8 mouse cellular contexts compared by ENCODE assay signal in genomic region chr17:24707801-24708425, GRCm38 (mm10). TPM values are rescaled to one million over a fixed set of nuclear protein-coding genes. Genes with fewer than 3 reads are reported as not detected.
A peak's percentile ranks its signal among the peaks of the same experiment; 100 is the strongest.
DNase-seq lines count a peak whose midpoint lies in the region; ATAC-seq lines count a peak whose summit lies in the region.

No protein-coding gene starts in this region.

- intact Hi-C loops in gastrocnemius, postnatal 14 days (cut with DNase I; ENCODE audit: low total_unique reads), result no loop called here

- H3K4me3 ChIP-seq in kidney, embryonic 14.5 days (ENCODE audit: low read length), result peak overlapping the region; percentile 68
- H3K4me3 ChIP-seq in hindbrain, embryonic 12.5 days, result peak overlapping the region; percentile 74
- H3K4me3 ChIP-seq in megakaryocyte, embryonic 14.5 days (replicated peaks), result peak overlapping the region; percentile 97

- no peaks in the 10 kb centered on the region for H3K9me3 ChIP-seq in kidney, embryonic 14.5 days (ENCODE audit: control insufficient read depth, low read length)
- H3K9me3 ChIP-seq in hindbrain, embryonic 12.5 days (replicated peaks), result no peaks in the 10 kb centered on the region
- no peaks in the 10 kb centered on the region for H3K9me3 ChIP-seq in megakaryocyte, embryonic 14.5 days

- H3K4me2 ChIP-seq in kidney, embryonic 14.5 days (replicated peaks; ENCODE audit: low read depth, low read length), result peak overlapping the region; percentile 75
- H3K4me2 ChIP-seq in hindbrain, embryonic 12.5 days (replicated peaks), result peak overlapping the region; percentile 81

- no peak for DNase-seq in kidney, postnatal 14 days
- DNase-seq in urinary bladder, postnatal 10 days (ENCODE audit: low spot score), result no peak
- DNase-seq in gastrocnemius, postnatal 14 days, result no peak
- DNase-seq in layer of hippocampus, adult 18-20 months (ENCODE audit: low spot score in 2 of 2), result no peak

- peaks cover 9% of the 10 kb centered on the region; the same call in 1 of the 2 replicates for H3K4me1 ChIP-seq in kidney, embryonic 14.5 days (ENCODE audit: control insufficient read depth, insufficient read depth, low read length)
- H3K4me1 ChIP-seq in hindbrain, embryonic 12.5 days, result peaks cover 19% of the 10 kb centered on the region
- peaks cover 26% of the 10 kb centered on the region for H3K4me1 ChIP-seq in megakaryocyte, embryonic 14.5 days

- WGBS in kidney, embryonic 14.5 days, result 5% methylated on average over 24 of the region's 24 CpGs
- 6% methylated on average over 24 of the region's 24 CpGs for WGBS in hindbrain, embryonic 12.5 days

- peaks cover 22% of the 10 kb centered on the region for H3K36me3 ChIP-seq in kidney, embryonic 14.5 days (ENCODE audit: control insufficient read depth, insufficient read depth, low read length)
- peaks cover 23% of the 10 kb centered on the region for H3K36me3 ChIP-seq in hindbrain, embryonic 12.5 days
- peaks cover 23% of the 10 kb centered on the region for H3K36me3 ChIP-seq in megakaryocyte, embryonic 14.5 days (replicated peaks; ENCODE audit: low read length)

- H3K27me3 ChIP-seq in kidney, embryonic 14.5 days (ENCODE audit: control insufficient read depth, insufficient read depth, low read length), result no peaks in the 10 kb centered on the region
- H3K27me3 ChIP-seq in hindbrain, embryonic 12.5 days, result no peaks in the 10 kb centered on the region
- H3K27me3 ChIP-seq in megakaryocyte, embryonic 14.5 days (replicated peaks), result no peaks in the 10 kb centered on the region

- peak overlapping the region; percentile 70 for H3K9ac ChIP-seq in kidney, embryonic 14.5 days (ENCODE audit: low read depth, low read length)
- H3K9ac ChIP-seq in hindbrain, embryonic 12.5 days, result peak overlapping the region; percentile 71

- 0 out of 2 replicates have a peak, but pooled peaks have one; percentile 36 for ATAC-seq in kidney, embryonic 14.5 days (ENCODE audit: low FRiP score, low TSS enrichment)
- peak; percentile 34 for ATAC-seq in activated CD4-positive, CD25-positive, alpha-beta regulatory T cell, adult 4 months
- ATAC-seq in hindbrain, embryonic 12.5 days (ENCODE audit: low FRiP score), result peak; percentile 72

- peak overlapping the region; percentile 0 for H3K27ac ChIP-seq in kidney, embryonic 14.5 days (ENCODE audit: low read depth, low read length)
- H3K27ac ChIP-seq in hindbrain, embryonic 12.5 days, result peak overlapping the region; percentile 73

RNA-seq across cellular contexts. Expression of gene Tbl3, which starts 0.5 kb away (rescaled TPM):
- polyA plus RNA-seq in kidney, embryonic 14.5 days (2014; fragmentation: Nextera tagmentation; extraction: Ambion mirVana), result 64.8 and 105 TPM in 2 replicates
- polyA plus RNA-seq in activated CD4-positive, CD25-positive, alpha-beta regulatory T cell, adult 4 months (2017; shearing (Covaris generic)), result 10 to 100 TPM; 23.6 to 46.2 TPM
- polyA plus RNA-seq in hindbrain, embryonic 12.5 days (2016; fragmentation: Nextera tagmentation; extraction: Ambion mirVana), result 76.9 and 79.7 TPM in 2 replicates
- polyA plus RNA-seq in megakaryocyte, embryonic 14.5 days (2012; ENCODE audit: insufficient read depth, low replicate concordance), result 16.6 and 17.1 TPM in 2 replicates
- total RNA-seq in gastrocnemius, postnatal 14 days (2021), result 10 to 100 TPM; 16.3 to 19.6 TPM
- 10 to 100 TPM; 31.7 to 32.5 TPM for total RNA-seq in layer of hippocampus, adult 18-20 months (2021)

RNA-seq across cellular contexts. Expression of gene Rnf151, which starts 9.9 kb away (rescaled TPM):
- 0.62 TPM in 1 of 2 replicates, not detected in the other for polyA plus RNA-seq in kidney, embryonic 14.5 days (2014; fragmentation: Nextera tagmentation; extraction: Ambion mirVana)
- polyA plus RNA-seq in activated CD4-positive, CD25-positive, alpha-beta regulatory T cell, adult 4 months (2017; shearing (Covaris generic)), result not detected
- 0.18 and 0.35 TPM in 2 replicates for polyA plus RNA-seq in hindbrain, embryonic 12.5 days (2016; fragmentation: Nextera tagmentation; extraction: Ambion mirVana)
- 0.74 TPM in 1 of 2 replicates, not detected in the other for polyA plus RNA-seq in megakaryocyte, embryonic 14.5 days (2012; ENCODE audit: insufficient read depth, low replicate concordance)
- not detected for total RNA-seq in gastrocnemius, postnatal 14 days (2021)
- under 1 TPM in 1 of 2 experiments, not detected in 1; 0.27 TPM for total RNA-seq in layer of hippocampus, adult 18-20 months (2021)

RNA-seq across cellular contexts. Expression of gene Rps2, which starts 10.0 kb away (rescaled TPM):
- polyA plus RNA-seq in kidney, embryonic 14.5 days (2014; fragmentation: Nextera tagmentation; extraction: Ambion mirVana), result 1,741 and 1,827 TPM in 2 replicates
- 1,000 to 10,000 TPM in 1 of 2 experiments, 100 to 1,000 TPM in 1; 537 to 1,178 TPM for polyA plus RNA-seq in activated CD4-positive, CD25-positive, alpha-beta regulatory T cell, adult 4 months (2017; shearing (Covaris generic))
- 795 and 841 TPM in 2 replicates for polyA plus RNA-seq in hindbrain, embryonic 12.5 days (2016; fragmentation: Nextera tagmentation; extraction: Ambion mirVana)
- polyA plus RNA-seq in megakaryocyte, embryonic 14.5 days (2012; ENCODE audit: insufficient read depth, low replicate concordance), result 653 and 1,069 TPM in 2 replicates
- 100 to 1,000 TPM; 643 to 719 TPM for total RNA-seq in gastrocnemius, postnatal 14 days (2021)
- 100 to 1,000 TPM; 318 to 320 TPM for total RNA-seq in layer of hippocampus, adult 18-20 months (2021)

RNA-seq across cellular contexts. Expression of gene Noxo1, which starts 11.9 kb away (rescaled TPM):
- 3.1 and 3.5 TPM in 2 replicates for polyA plus RNA-seq in kidney, embryonic 14.5 days (2014; fragmentation: Nextera tagmentation; extraction: Ambion mirVana)
- polyA plus RNA-seq in activated CD4-positive, CD25-positive, alpha-beta regulatory T cell, adult 4 months (2017; shearing (Covaris generic)), result 1 to 10 TPM; 1.4 to 1.5 TPM
- polyA plus RNA-seq in hindbrain, embryonic 12.5 days (2016; fragmentation: Nextera tagmentation; extraction: Ambion mirVana), result 3.6 and 4.8 TPM in 2 replicates
- 1.5 and 2.1 TPM in 2 replicates for polyA plus RNA-seq in megakaryocyte, embryonic 14.5 days (2012; ENCODE audit: insufficient read depth, low replicate concordance)
- under 1 TPM; 0.44 to 0.94 TPM for total RNA-seq in gastrocnemius, postnatal 14 days (2021)
- 1 to 10 TPM; 3.2 to 3.7 TPM for total RNA-seq in layer of hippocampus, adult 18-20 months (2021)

RNA-seq across cellular contexts. Expression of gene Gfer, which starts 12.0 kb away (rescaled TPM):
- 48.1 and 54.4 TPM in 2 replicates for polyA plus RNA-seq in kidney, embryonic 14.5 days (2014; fragmentation: Nextera tagmentation; extraction: Ambion mirVana)
- polyA plus RNA-seq in activated CD4-positive, CD25-positive, alpha-beta regulatory T cell, adult 4 months (2017; shearing (Covaris generic)), result 10 to 100 TPM; 13.1 to 15.5 TPM
- polyA plus RNA-seq in hindbrain, embryonic 12.5 days (2016; fragmentation: Nextera tagmentation; extraction: Ambion mirVana), result 42.2 and 42.4 TPM in 2 replicates
- 47.3 and 53.9 TPM in 2 replicates for polyA plus RNA-seq in megakaryocyte, embryonic 14.5 days (2012; ENCODE audit: insufficient read depth, low replicate concordance)
- 10 to 100 TPM; 23.0 to 25.0 TPM for total RNA-seq in gastrocnemius, postnatal 14 days (2021)
- total RNA-seq in layer of hippocampus, adult 18-20 months (2021), result 10 to 100 TPM; 18.8 to 23.1 TPM
